Mouse (Mus musculus) gastrocnemius, postnatal 4 days (tissue): ENCODE results near the gene Rhobtb1. TPM values are rescaled to one million over a fixed set of nuclear protein-coding genes. Genes with fewer than 3 reads are reported as not detected.

Experiments
- DNase-seq, 2 experiments: peaks; one replicate each; pipeline ENCODE4 v3.0.0; 2021 to 2022; ENCODE audit warnings: low spot score in 2 of 2, mixed read lengths in 2 of 2
- total RNA-seq, 2 experiments: library from RNA; stranded (reverse); gene quantifications; 2 replicates each; pipeline ENCODE4 v1.2.3; 2021

Rhobtb1 gene
- total RNA-seq, 2 experiments from 2014 or later: 23.3 to 25.9 TPM

- DNase-seq: no peak
Observed at GRCm38 (mm10) chr10:69208705-69209104, 57.5 kb downstream of the Rhobtb1 start.

- no peak for DNase-seq
Observed at GRCm38 (mm10) chr10:69210006-69210405, 58.8 kb downstream of the Rhobtb1 start.

GRCm38 (mm10) chr10:69210659-69211058 is 59.4 kb downstream of the Rhobtb1 start:
- DNase-seq: no peak

- DNase-seq: no peak
Observed at GRCm38 (mm10) chr10:69211560-69211959, 60.3 kb downstream of the Rhobtb1 start.

GRCm38 (mm10) chr10:69211976-69212375 is 60.7 kb downstream of the Rhobtb1 start:
- peak in 1 of 2 experiments; percentile 63 for DNase-seq

GRCm38 (mm10) chr10:69212542-69213440 is 61.6 kb downstream of the Rhobtb1 start, which contains the start of gene A930033H14Rik:
Gene A930033H14Rik, minus strand, starts transcription at chr10:69213098.
- DNase-seq: peak; percentile 71 to 85

GRCm38 (mm10) chr10:69213451-69213877 is 62.2 kb downstream of the Rhobtb1 start:
- DNase-seq: no peak

GRCm38 (mm10) chr10:69213986-69214385 is 62.8 kb downstream of the Rhobtb1 start:
- no peak for DNase-seq

GRCm38 (mm10) chr10:69217127-69217690 is 66.0 kb downstream of the Rhobtb1 start:
- DNase-seq: no peak

- DNase-seq: no peak
Observed at GRCm38 (mm10) chr10:69218458-69219288, 67.4 kb downstream of the Rhobtb1 start.

GRCm38 (mm10) chr10:69219289-69219626 is 68.0 kb downstream of the Rhobtb1 start:
- DNase-seq: no peak

GRCm38 (mm10) chr10:69220296-69220695 is 69.1 kb downstream of the Rhobtb1 start:
- DNase-seq: no peak

- DNase-seq: no peak
Observed at GRCm38 (mm10) chr10:69221148-69221547, 69.9 kb downstream of the Rhobtb1 start.

GRCm38 (mm10) chr10:69221955-69222354 is 70.7 kb downstream of the Rhobtb1 start:
- no peak for DNase-seq

GRCm38 (mm10) chr10:69223232-69223631 is 72.0 kb downstream of the Rhobtb1 start:
- DNase-seq: no peak

GRCm38 (mm10) chr10:69224276-69224675 is 73.0 kb downstream of the Rhobtb1 start:
- DNase-seq: no peak

GRCm38 (mm10) chr10:69225471-69225870 is 74.2 kb downstream of the Rhobtb1 start:
- DNase-seq: no peak

- no peak for DNase-seq
Observed at GRCm38 (mm10) chr10:69225951-69226350, 74.7 kb downstream of the Rhobtb1 start.

GRCm38 (mm10) chr10:69237185-69237584 is 86.0 kb downstream of the Rhobtb1 start:
- DNase-seq: no peak

GRCm38 (mm10) chr10:69237781-69238180 is 86.5 kb downstream of the Rhobtb1 start:
- no peak for DNase-seq

GRCm38 (mm10) chr10:69238311-69238710 is 87.1 kb downstream of the Rhobtb1 start:
- no peak for DNase-seq

GRCm38 (mm10) chr10:69240530-69240929 is 89.3 kb downstream of the Rhobtb1 start:
- DNase-seq: no peak
